Mouse (Mus musculus): ENCODE measurements around the gene Cd247. TPM values are rescaled to one million over a fixed set of nuclear protein-coding genes. Genes with fewer than 3 reads are reported as not detected.

Cd247 gene
- total and polyA plus RNA-seq, 2 experiments from 2014 or later: 0.41 TPM; not detected in 1

DNA sequence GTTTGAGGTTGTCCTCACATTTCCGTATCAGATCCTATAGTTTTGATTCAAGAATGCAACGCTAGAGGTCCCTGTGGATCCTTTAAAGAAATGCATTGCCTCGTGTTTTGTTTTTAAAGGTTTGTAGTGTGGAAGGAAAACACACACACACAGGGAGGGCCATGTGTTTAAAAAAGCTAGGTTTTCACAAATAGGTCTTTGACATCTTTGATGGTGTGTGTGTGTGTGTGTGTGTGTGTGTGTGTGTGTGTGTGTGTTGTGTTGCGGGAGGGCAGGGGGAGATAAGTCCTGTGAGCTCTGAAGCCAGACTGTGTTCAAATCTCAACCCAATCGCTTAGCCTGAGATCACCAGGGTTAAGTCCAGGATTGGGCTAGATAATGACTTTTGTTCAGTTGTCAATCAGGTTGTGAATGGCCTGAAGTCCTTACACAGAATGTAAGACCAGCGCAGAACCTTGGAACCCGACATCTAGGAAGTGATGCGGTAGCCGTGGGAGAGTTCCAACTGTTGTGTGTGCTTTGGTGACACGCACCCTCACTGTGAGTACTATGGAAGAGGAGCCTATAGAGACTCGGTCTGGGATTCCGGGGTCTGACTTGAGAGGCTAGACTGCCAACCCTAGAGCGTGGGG is 8.4 kb upstream of the Cd247 start:
- Histone ChIP-seq H3K27ac (ENCODE audit: low read depth) (no peak overlapping the region), H3K4me1 (ENCODE audit: control insufficient read depth, insufficient read depth) (no peaks in the 10 kb centered on the region), H3K9me3 (replicated peaks; ENCODE audit: control insufficient read depth, low read length) (no peaks in the 10 kb centered on the region), H3K9ac (replicated peaks; ENCODE audit: low read depth, low read length) (peak overlapping the region; percentile 53), H3K27me3 (ENCODE audit: control insufficient read depth, insufficient read depth, low read length) (no peaks in the 10 kb centered on the region), H3K4me3 (ENCODE audit: low read depth, low read length) (peak overlapping the region; percentile 47), H3K4me2 (ENCODE audit: low read depth, low read length) (peak overlapping the region; percentile 85), H3K36me3 (replicated peaks; ENCODE audit: control insufficient read depth, insufficient read depth, low read length) (no peaks in the 10 kb centered on the region)
- no peak for TF ChIP-seq EP300 (IDR thresholded peaks at IDR 0.05; ENCODE audit: low read depth)
- TF ChIP-seq CTCF (IDR thresholded peaks at IDR 0.05; ENCODE audit: low read depth): peak; percentile 57
- peak; percentile 25; the same call in 1 of the 2 replicates for ATAC-seq (ENCODE audit: insufficient read depth, low read depth)
- 2% methylated on average over 13 of the region's 13 CpGs for WGBS
- DNase-seq (ENCODE audit: low spot score): peak; percentile 45

GRCm38 (mm10) chr1:165780586-165781111 is 7.8 kb upstream of the Cd247 start:
- Histone ChIP-seq H3K4me1 (ENCODE audit: control insufficient read depth, insufficient read depth) (no peaks in the 10 kb centered on the region), H3K9ac (replicated peaks; ENCODE audit: low read depth, low read length) (peak overlapping the region; percentile 53), H3K36me3 (replicated peaks; ENCODE audit: control insufficient read depth, insufficient read depth, low read length) (no peaks in the 10 kb centered on the region), H3K27me3 (ENCODE audit: control insufficient read depth, insufficient read depth, low read length) (no peaks in the 10 kb centered on the region), H3K9me3 (replicated peaks; ENCODE audit: control insufficient read depth, low read length) (no peaks in the 10 kb centered on the region), H3K4me2 (ENCODE audit: low read depth, low read length) (peak overlapping the region; percentile 85), H3K4me3 (ENCODE audit: low read depth, low read length) (peak overlapping the region; percentile 47), H3K27ac (ENCODE audit: low read depth) (no peak overlapping the region)
- TF ChIP-seq EP300 (IDR thresholded peaks at IDR 0.05; ENCODE audit: low read depth) (no peak), CTCF (IDR thresholded peaks at IDR 0.05; ENCODE audit: low read depth) (peak; percentile 75)
- WGBS: 3% methylated on average over 20 of the region's 20 CpGs
- peak; percentile 70 for ATAC-seq (ENCODE audit: insufficient read depth, low read depth)
- DNase-seq (ENCODE audit: low spot score): no peak

DNA sequence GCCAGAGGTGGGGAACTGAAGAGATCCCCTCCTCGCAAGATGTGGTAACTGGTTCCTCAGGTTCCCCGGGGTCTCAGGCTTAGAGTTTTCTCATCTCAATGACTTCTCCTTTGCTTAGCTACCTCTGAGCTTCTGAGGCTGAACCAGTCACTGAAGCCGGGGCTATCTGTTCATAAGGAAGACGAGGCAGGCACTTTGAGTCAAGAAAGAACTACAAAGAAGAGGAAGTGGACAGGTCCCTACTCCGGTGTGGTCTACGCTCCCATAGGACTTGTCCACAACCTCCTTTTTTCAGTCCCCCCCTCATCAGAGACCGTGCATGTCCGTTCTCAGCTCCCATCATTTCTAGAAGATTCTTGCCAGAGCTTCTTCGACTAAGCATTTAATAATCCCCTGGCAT is 7.1 kb upstream of the Cd247 start:
- WGBS: 75% methylated on average over 9 of the region's 9 CpGs
- Histone ChIP-seq H3K4me2 (ENCODE audit: low read depth, low read length) (no peak overlapping the region), H3K9me3 (replicated peaks; ENCODE audit: control insufficient read depth, low read length) (no peaks in the 10 kb centered on the region), H3K4me3 (ENCODE audit: low read depth, low read length) (no peak overlapping the region), H3K27ac (ENCODE audit: low read depth) (no peak overlapping the region), H3K27me3 (ENCODE audit: control insufficient read depth, insufficient read depth, low read length) (no peaks in the 10 kb centered on the region), H3K9ac (replicated peaks; ENCODE audit: low read depth, low read length) (no peak overlapping the region), H3K4me1 (ENCODE audit: control insufficient read depth, insufficient read depth) (no peaks in the 10 kb centered on the region), H3K36me3 (replicated peaks; ENCODE audit: control insufficient read depth, insufficient read depth, low read length) (no peaks in the 10 kb centered on the region)
- no peak for DNase-seq (ENCODE audit: low spot score)
- no peak for ATAC-seq (ENCODE audit: insufficient read depth, low read depth)
- TF ChIP-seq EP300 (IDR thresholded peaks at IDR 0.05; ENCODE audit: low read depth): no peak
- TF ChIP-seq CTCF (IDR thresholded peaks at IDR 0.05; ENCODE audit: low read depth): no peak

DNA sequence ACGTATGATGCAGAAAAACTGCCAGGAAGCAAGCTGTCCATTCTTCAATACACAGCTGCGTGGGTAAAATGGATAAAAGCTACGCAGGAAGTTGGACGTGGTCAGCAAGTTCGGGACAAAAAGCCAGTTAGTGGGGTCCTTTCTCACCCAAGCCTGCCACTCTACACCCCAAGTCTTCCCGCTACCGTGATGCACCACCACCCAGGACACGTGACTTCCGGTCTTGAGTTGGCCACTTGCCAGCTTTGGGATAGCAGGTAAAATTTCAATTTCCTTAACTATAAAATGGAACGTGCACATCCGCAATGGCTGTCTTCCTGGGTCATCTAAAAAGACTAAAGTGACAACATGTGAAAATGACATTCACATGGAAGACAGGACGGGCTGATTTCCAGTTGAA is 6.6 kb upstream of the Cd247 start:
- DNase-seq (ENCODE audit: low spot score) (no peak), ATAC-seq (ENCODE audit: insufficient read depth, low read depth) (no peak)
- H3K9me3 ChIP-seq (replicated peaks; ENCODE audit: control insufficient read depth, low read length): no peaks in the 10 kb centered on the region
- no peak for TF ChIP-seq EP300 (IDR thresholded peaks at IDR 0.05; ENCODE audit: low read depth)
- TF ChIP-seq CTCF (IDR thresholded peaks at IDR 0.05; ENCODE audit: low read depth): no peak
- no peak overlapping the region for H3K4me2 ChIP-seq (ENCODE audit: low read depth, low read length)
- no peak overlapping the region for H3K4me3 ChIP-seq (ENCODE audit: low read depth, low read length)
- no peak overlapping the region for H3K9ac ChIP-seq (replicated peaks; ENCODE audit: low read depth, low read length)
- no peak overlapping the region for H3K27ac ChIP-seq (ENCODE audit: low read depth)
- H3K27me3 ChIP-seq (ENCODE audit: control insufficient read depth, insufficient read depth, low read length): no peaks in the 10 kb centered on the region
- no peaks in the 10 kb centered on the region for H3K4me1 ChIP-seq (ENCODE audit: control insufficient read depth, insufficient read depth)
- no peaks in the 10 kb centered on the region for H3K36me3 ChIP-seq (replicated peaks; ENCODE audit: control insufficient read depth, insufficient read depth, low read length)
- 72% methylated on average over 12 of the region's 12 CpGs for WGBS

- WGBS: 71% methylated on average over 11 of the region's 11 CpGs
- TF ChIP-seq CTCF (IDR thresholded peaks at IDR 0.05; ENCODE audit: low read depth) (no peak), EP300 (IDR thresholded peaks at IDR 0.05; ENCODE audit: low read depth) (no peak)
- no peak overlapping the region for H3K4me3 ChIP-seq (ENCODE audit: low read depth, low read length)
- no peak overlapping the region for H3K9ac ChIP-seq (replicated peaks; ENCODE audit: low read depth, low read length)
- H3K4me2 ChIP-seq (ENCODE audit: low read depth, low read length): no peak overlapping the region
- no peak overlapping the region for H3K27ac ChIP-seq (ENCODE audit: low read depth)
- ATAC-seq (ENCODE audit: insufficient read depth, low read depth): no peak
- H3K9me3 ChIP-seq (replicated peaks; ENCODE audit: control insufficient read depth, low read length): no peaks in the 10 kb centered on the region
- no peaks in the 10 kb centered on the region for H3K36me3 ChIP-seq (replicated peaks; ENCODE audit: control insufficient read depth, insufficient read depth, low read length)
- H3K27me3 ChIP-seq (ENCODE audit: control insufficient read depth, insufficient read depth, low read length): no peaks in the 10 kb centered on the region
- DNase-seq (ENCODE audit: low spot score): no peak
- no peaks in the 10 kb centered on the region for H3K4me1 ChIP-seq (ENCODE audit: control insufficient read depth, insufficient read depth)
Observed at GRCm38 (mm10) chr1:165786296-165786695, 2.2 kb upstream of the Cd247 start.

All from heart, postnatal 0 days (tissue).